Mouse (Mus musculus) heart, adult 9 months (tissue): ENCODE measurements around the gene Tmem158.

ENCODE experiments used
- DNase-seq, 2 experiments: peaks; one replicate each; pipeline ENCODE4 v3.0.0; 2022; ENCODE audit warnings: low spot score in 2 of 2

The Tmem158 gene

DNA sequence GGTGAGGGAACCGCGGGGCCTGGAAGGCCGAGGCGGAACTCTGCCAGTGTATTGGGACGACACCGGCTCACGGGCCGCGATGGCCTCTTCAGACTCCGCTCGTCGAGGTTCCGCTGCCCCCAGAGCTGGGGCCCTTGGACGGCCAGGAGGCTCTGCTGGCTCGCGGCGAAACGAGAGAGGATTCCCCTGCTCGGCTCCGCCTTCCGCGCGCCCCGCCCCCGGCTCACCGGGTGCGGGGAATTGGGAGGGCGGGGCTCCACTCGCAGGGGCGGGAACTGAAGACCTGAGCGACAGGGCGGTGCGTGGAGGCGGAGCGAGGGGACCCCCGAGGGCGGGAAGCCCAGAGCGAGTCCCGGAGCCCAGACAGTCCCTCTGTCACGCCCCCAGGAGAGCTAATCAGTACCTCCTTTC is at the start of gene Tmem158:
Gene Tmem158, minus strand, starts transcription at position 154 of the 411 bp plus-strand sequence.
- peak; percentile 61 to 75 for DNase-seq

DNA sequence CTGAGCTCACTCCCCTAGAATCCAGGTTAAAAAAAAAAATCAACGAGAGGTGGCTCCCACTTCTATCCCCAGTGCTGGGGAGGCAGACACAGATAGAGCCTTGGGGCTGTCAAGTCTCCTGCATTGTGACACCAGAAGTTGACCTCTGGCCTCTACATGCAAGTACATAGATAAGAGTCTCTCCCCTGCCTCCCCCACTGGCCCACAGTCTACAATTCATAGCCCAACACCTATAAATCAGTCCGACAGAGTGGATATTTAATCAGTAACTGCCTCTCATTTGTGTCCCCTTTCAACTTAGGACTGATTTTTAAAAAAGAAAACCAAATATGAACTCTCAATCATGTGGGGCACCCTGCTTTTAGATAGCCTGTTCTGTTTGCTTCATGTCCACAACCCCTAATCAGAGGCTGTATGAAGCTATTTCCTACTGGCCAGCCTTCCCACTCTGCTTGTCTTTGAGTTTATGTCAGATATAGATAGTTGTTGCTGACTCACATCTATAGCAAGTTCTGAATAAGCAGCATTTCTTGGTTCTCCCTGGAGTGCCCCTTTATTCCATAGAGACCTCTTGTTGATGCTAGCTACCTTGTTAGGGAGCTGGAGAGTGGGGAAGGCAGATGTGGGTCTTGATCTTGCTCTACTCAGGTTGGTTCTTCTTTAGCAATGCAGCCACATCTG is 49.3 kb upstream of the Tmem158 start:
- no peak for DNase-seq

DNA sequence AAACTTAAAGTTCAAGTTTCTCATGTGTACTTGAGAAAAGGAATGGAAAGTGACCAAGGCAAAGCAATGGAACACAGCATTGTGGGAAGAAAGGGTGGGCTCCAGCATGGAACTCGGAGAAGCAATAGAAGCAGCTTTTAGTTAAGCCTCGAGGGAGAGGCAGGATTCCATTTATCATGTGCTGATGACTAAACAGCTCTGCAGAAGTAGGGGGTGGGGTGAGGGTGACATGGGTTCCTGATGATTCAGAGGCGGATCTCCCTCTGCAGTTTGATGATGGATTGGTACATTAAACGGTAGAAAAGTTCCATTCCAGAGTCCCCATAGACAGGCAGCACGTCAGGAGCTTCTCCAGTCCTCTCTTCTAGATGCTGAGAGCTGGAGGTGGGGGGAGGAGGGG is 48.5 kb upstream of the Tmem158 start:
- no peak for DNase-seq

DNA sequence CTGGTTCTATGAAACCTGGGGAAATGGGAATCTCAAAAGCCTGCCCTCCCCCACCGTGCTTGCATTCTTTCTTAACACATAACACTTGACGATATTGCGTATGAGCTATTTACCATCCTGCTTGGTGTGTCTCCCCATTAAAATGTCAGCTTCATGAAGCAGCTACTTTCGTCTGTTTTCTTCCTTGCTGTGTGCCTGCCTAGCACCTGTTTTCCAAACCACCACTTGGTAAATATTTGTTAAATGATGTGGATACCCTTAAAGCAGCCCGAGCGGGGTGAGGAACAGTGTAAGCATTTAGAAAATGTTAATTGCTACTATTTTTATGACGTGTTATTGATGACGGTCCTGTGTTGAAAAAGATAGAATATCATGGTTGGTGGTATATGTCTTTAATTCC is 44.4 kb upstream of the Tmem158 start:
- no peak for DNase-seq

GRCm38 (mm10) chr9:123303952-123304351 is 43.4 kb upstream of the Tmem158 start:
- no peak for DNase-seq

DNA sequence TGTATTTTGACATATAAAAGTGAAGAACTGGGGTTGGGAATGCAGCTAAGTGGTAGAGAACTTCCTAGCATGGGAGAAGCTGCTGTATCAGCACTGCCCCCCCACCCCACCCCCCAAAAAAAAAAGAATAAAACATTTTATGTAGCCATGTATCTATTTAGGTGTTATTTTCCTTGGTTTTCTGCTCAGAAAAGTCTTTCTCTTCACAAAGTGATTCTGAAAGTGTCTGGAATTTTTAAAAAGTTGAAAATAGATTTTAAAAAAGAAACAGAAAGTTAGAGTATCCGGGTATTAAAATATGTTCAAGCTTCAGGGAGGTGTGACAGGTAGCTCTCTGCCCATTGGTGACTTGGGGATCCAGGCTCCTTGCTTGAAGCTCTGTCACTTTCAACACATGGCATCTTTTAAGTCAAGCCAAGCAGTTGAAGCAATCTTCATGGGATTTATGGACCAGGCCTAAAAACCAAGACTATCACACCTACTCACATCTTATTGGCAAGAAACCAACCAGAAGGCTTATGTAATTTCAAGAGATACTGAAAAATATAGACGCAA is 42.3 kb upstream of the Tmem158 start:
- DNase-seq, result no peak

DNA sequence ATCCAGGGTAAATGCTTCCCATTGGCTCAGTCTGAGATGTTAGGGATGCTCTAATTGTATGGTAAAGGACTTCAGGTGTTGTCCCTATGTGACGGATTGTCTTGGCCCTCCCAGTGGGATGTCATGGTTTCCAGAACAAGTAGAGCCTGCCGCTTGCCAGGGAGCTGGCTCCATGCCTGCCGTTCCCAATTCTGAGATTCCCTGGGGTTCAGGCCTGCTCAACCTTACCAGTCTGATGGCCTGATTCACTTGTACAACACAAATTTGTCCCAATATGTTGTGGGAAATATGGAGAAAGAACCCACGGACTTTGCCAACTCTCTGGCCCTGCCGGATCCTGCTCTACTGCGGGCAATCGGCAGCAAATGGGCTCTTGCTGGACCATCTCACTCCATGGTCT is 37.3 kb upstream of the Tmem158 start:
- no peak for DNase-seq

- no peak for DNase-seq
These were observed 35.7 kb upstream of the Tmem158 start for GRCm38 (mm10) chr9:123296229-123296628.

GRCm38 (mm10) chr9:123294581-123294980 is 34.0 kb upstream of the Tmem158 start:
- peak in 1 of 2 experiments; percentile 4 for DNase-seq

DNA sequence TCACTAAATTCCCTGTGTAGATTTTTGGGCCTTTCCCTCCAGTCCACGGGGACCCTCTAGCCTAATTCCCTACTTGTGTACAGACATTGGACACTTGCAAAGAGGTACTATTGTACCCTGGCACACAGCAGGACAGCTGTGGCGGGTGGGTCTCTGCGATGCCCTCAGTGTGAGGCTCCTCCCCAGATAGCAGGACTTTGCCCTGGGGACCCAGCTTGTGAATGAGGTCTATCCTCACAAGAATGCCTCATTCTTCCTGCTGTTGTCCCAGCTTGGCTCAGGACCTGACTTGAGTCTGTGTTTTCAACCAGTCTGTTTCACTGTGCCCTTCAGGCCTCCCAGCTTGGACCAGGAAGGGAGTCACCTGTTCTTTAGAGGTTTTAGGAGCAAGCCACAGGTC is 27.8 kb upstream of the Tmem158 start:
- no peak for DNase-seq

DNA sequence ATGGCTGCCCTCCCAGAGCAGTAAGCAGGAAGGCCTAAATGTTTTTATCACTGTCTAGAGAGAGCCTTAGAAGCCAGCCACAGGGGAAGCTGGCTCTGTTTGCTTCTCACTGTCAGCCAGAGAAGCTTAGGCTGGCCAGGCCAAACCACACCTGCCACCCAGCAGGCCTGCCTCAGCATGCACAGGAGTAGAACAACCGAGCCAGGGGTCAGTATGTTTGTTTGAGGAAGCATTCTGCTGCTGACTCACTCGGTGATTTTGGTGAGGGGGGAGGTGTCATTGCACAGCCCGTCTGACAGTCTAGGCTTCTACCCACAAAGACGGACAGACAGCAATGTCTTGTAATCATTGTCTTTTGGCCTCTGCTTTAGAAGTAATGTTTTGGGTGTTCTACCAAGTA is 25.1 kb upstream of the Tmem158 start:
- DNase-seq, result no peak

DNA sequence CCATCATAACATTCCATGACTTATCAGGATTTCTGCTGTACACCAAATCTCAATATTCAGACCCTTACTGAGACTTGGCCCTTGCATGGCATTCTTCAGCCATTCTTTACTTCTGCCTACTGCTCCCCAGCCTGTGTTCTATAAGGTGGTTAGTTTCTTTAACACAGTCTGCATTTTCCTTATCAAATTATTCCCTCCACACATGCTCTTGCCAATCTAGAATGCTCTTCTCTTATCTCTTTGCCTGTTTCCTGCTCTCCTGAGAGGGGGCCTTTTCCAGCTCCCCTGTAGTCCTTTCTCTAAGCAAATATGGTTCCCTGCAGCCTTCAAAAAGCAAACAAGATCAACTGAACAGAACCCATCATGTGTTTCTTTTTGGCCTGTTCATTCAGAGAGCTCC is 20.2 kb upstream of the Tmem158 start:
- DNase-seq, result no peak

- no peak for DNase-seq
These were observed 17.4 kb upstream of the Tmem158 start for GRCm38 (mm10) chr9:123278003-123278402.

GRCm38 (mm10) chr9:123275373-123275772 is 14.8 kb upstream of the Tmem158 start:
- no peak for DNase-seq

GRCm38 (mm10) chr9:123274674-123275073 is 14.1 kb upstream of the Tmem158 start:
- DNase-seq, result no peak

DNA sequence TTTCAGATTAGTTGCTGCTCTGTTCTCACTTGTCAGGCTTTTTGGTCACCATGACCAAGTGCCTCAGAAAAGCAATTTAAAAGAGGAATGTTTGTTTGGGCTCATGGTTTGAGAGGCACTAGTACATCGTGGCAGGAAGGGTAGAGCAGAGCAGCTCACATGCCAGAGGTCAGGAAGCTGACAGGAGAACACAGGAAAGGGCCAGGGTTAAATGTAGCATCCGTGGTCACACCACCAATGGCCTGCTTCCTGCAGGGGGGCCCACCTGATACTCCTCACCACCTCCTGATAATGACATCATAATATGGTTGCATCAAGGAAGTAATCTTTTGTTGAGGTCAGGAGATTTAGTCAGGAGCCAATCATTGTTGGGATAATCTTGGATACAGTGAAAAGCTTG is 13.3 kb upstream of the Tmem158 start:
- no peak for DNase-seq

- DNase-seq, result no peak
These were observed 11.0 kb upstream of the Tmem158 start for GRCm38 (mm10) chr9:123271552-123271951.

GRCm38 (mm10) chr9:123269906-123270558 is 9.5 kb upstream of the Tmem158 start:
- DNase-seq, result no peak

DNA sequence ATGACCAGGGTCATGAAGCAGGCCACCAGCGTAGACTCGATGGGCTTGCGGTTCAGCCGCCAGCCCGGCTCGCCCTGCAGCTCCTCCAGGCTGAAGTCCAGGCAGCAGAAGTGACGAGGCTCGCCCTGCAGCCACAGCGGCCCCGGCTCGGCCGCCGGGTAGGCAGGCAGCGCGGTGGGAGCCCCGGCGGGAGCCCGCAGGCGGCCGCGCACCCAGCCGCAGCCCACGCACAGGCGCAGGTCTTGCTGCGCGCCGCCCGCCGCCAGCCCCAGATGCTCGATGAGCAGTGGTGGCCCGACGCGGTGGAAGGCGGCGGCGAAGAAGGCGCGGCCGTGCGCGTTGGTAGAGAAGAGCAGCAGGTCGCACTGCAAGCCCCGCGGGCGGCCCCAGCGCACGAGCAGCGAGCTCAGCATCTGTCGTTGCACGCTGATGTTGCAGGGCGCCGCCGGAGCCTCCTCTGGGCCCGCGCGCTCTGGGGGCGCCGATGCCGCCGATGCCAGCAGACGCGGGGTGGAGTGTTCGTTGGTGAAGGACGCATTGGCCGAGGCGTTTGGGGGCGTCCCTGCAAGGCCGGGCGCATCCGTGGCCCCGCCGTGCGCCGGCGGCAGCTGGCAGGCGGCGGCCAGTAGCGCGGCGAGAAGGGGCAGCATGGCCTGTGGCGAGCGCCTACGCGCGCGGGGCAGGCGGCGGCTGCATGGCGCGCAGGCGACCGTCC is 511 bp downstream of the Tmem158 start:
- peak in 1 of 2 experiments; percentile 68 for DNase-seq

DNA sequence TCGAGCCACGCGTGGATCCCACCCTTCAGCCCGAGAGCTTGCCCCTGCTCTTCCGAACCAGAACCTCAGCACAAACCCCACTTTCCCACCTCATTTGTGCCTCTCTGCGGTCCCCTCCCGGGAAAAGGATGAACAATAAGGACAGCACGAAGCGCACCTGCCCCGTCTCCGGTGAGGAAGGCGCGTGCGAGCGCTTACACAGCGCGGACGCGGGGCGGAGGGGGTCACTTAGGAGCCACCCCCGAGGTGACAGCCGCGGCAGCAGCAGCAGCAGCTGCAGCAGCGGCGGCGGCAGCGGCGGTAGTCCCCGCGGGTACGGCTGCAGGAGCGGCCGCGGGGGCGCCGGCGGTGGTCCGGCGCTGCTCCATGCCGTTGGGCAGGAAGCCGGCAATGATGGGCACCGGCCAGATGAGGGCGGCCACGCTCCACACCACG is 1.1 kb downstream of the Tmem158 start:
- peak in 1 of 2 experiments; percentile 69 for DNase-seq

- no peak for DNase-seq
These were observed 1.8 kb downstream of the Tmem158 start for GRCm38 (mm10) chr9:123258796-123259195.

DNA sequence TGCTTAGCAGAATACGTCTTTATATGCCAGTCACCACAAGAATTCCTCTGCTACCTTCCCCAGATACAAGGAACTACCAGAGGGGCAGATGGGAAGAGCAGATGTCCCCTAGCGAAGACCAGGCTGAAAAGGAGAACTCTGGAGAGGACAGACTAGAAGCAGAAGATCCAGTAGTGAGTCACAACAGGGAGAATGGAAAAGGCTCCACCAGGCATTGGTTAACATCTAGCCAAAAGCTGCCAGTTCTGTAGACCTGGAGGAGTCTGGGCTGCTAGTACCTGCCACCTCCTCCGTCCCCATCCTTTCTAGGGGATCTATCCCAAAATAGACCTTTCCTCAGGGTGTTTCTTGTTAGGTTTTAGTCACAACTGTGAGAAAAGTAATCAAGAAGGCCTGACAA is 4.8 kb downstream of the Tmem158 start:
- DNase-seq, result no peak

DNA sequence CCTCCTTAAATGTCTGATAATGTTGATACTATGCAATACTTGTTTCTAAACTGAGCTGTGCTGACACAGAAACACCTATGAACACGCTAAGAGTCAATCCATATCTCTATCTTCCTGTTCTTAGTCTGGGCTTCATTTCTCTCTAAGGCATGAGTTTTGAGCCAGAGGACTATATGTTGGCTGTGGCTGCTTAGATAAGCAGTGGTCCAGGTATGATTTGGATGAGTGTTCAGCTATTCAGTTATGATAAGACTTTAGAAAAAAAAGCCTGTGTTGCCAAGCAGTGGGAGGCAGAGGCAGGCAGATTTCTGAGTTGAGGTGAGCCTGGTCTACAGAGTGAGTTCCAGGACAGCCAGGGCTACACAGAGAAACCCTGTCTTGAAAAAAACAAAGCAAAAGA is 12.6 kb downstream of the Tmem158 start:
- DNase-seq, result no peak
